Mouse (Mus musculus) liver, embryonic 11.5 days (tissue): Measurements from ENCODE around the gene Myo5a. TPM values are rescaled to one million over a fixed set of nuclear protein-coding genes. Genes with fewer than 3 reads are reported as not detected.

ENCODE experiments used
- ATAC-seq: fragments of 200-750 bp; cut with Nextera tagmentation; replicated peaks from 2 replicates; pipeline ENCODE4 v1.8.0; 2017; ENCODE audit warnings: moderate number of reproducible peaks, mild to moderate bottlenecking, moderate TSS enrichment, moderate library complexity; ENCODE audit not compliant: low FRiP score
- DNase-seq: peaks from one replicate; pipeline ENCODE4 v3.0.0-alpha.2; 2017; ENCODE audit warnings: low spot score
- H3K27ac ChIP-seq: fragments of 300-500 bp; sonication (generic); 2 replicates; pipeline ENCODE4 v1.5.1; 2014; ENCODE audit warnings: mild to moderate bottlenecking, low read depth, low read length, control low read depth
- H3K27me3 ChIP-seq: fragments of 300-500 bp; sonication (generic); replicated peaks from 2 replicates; pipeline ENCODE4 v1.6.1; 2014; ENCODE audit warnings: low read length, mixed read lengths; ENCODE audit not compliant: control insufficient read depth, insufficient read depth
- H3K36me3 ChIP-seq: fragments of 300-500 bp; sonication (generic); 2 replicates; pipeline ENCODE4 v1.6.1; 2014; ENCODE audit warnings: mild to moderate bottlenecking, low read length, moderate library complexity, mixed read lengths; ENCODE audit not compliant: control insufficient read depth, insufficient read depth
- H3K4me1 ChIP-seq: fragments of 300-500 bp; sonication (generic); replicated peaks from 2 replicates; pipeline ENCODE4 v1.6.1; 2014; ENCODE audit warnings: low read length, mixed read lengths; ENCODE audit not compliant: control insufficient read depth, insufficient read depth
- H3K4me2 ChIP-seq: fragments of 300-500 bp; sonication (generic); 2 replicates; pipeline ENCODE4 v1.6.1; 2014; ENCODE audit warnings: mild to moderate bottlenecking, control low read depth, moderate library complexity
- H3K4me3 ChIP-seq: fragments of 300-500 bp; sonication (generic); 2 replicates; pipeline ENCODE4 v1.5.1; 2014; ENCODE audit warnings: low read depth, low read length, control low read depth
- H3K9ac ChIP-seq: fragments of 300-500 bp; sonication (generic); 2 replicates; pipeline ENCODE4 v1.6.1; 2014; ENCODE audit warnings: low read depth, low read length, control low read depth
- H3K9me3 ChIP-seq: fragments of 300-500 bp; sonication (generic); 2 replicates; pipeline ENCODE4 v1.6.1; 2016; ENCODE audit warnings: low read length, inconsistent platforms, mixed read lengths; ENCODE audit not compliant: control insufficient read depth
- WGBS: fragments of 180-500 bp; shearing (Covaris S2); extraction: QIAGEN DNeasy Blood & Tissue Kit; methylation state at CpG from one replicate; pipeline ENCODE4 v1.1.7; 2014; 5-methylcytosine and 5-hydroxymethylcytosine counted together
- polyA plus RNA-seq: library from polyadenylated mRNA; unstranded; fragments of >200 nt; fragmentation: Nextera tagmentation; extraction: Ambion mirVana; gene quantifications from 2 replicates; pipeline ENCODE4 v1.2.1, GENCODE M21; 2014

Gene Myo5a
- 7.0 and 7.5 TPM in 2 replicates for polyA plus RNA-seq

- H3K4me2 ChIP-seq: peak within 1 kb of the TSS; percentile 98
Measured at GRCm38 (mm10) chr9:75070457-75071028, at the start of gene Myo5a. Gene Myo5a, plus strand, starts transcription at chr9:75071015.

GRCm38 (mm10) chr9:75022546-75022945 lies 48.3 kb upstream of the Myo5a start:
- H3K27me3 ChIP-seq: no peaks in the 10 kb centered on the region
- DNase-seq: no peak
- 84% methylated on average over 7 of the region's 7 CpGs for WGBS
- no peak overlapping the region for H3K27ac ChIP-seq
- H3K4me1 ChIP-seq: peaks cover 3% of the 10 kb centered on the region; the same call in 1 of the 2 replicates
- no peaks in the 10 kb centered on the region for H3K9me3 ChIP-seq
- H3K4me2 ChIP-seq: no peak overlapping the region
- no peaks in the 10 kb centered on the region for H3K36me3 ChIP-seq
- no peak overlapping the region for H3K4me3 ChIP-seq
- no peak overlapping the region for H3K9ac ChIP-seq
- no peak for ATAC-seq

More at GRCm38 (mm10) chr9:75070457-75071028, at the start of gene Myo5a:
- H3K27ac ChIP-seq: peak within 1 kb of the TSS; percentile 69
- no peaks in the 10 kb centered on the region for H3K36me3 ChIP-seq
- H3K4me3 ChIP-seq: peak within 1 kb of the TSS; percentile 78
- WGBS: 21% methylated on average over 23 of the region's 23 CpGs
- peak within 1 kb of the TSS; percentile 80 for H3K9ac ChIP-seq
- H3K9me3 ChIP-seq: no peaks in the 10 kb centered on the region
- H3K4me1 ChIP-seq: no peaks in the 10 kb centered on the region
- DNase-seq (no peak), ATAC-seq (no peak; the same call in 1 of the 2 replicates)
- peaks cover 14% of the 10 kb centered on the region for H3K27me3 ChIP-seq

- peaks cover 3% of the 10 kb centered on the region; the same call in 1 of the 2 replicates for H3K4me1 ChIP-seq
- H3K9me3 ChIP-seq: no peaks in the 10 kb centered on the region
- ATAC-seq: no peak
- H3K4me2 ChIP-seq: no peak overlapping the region
- no peaks in the 10 kb centered on the region for H3K27me3 ChIP-seq
- DNase-seq: no peak
- no peak overlapping the region for H3K27ac ChIP-seq
- 74% methylated on average over 5 of the region's 5 CpGs for WGBS
- no peak overlapping the region for H3K9ac ChIP-seq
- H3K4me3 ChIP-seq: no peak overlapping the region
- no peaks in the 10 kb centered on the region for H3K36me3 ChIP-seq
Measured at GRCm38 (mm10) chr9:75023150-75023894, 47.5 kb upstream of the Myo5a start.

GRCm38 (mm10) chr9:75024089-75024488 lies 46.7 kb upstream of the Myo5a start:
- H3K4me2 ChIP-seq: no peak overlapping the region
- no peaks in the 10 kb centered on the region for H3K27me3 ChIP-seq
- no peaks in the 10 kb centered on the region for H3K9me3 ChIP-seq
- DNase-seq (peak; percentile 37), ATAC-seq (peak; percentile 86)
- H3K4me1 ChIP-seq: peaks cover 3% of the 10 kb centered on the region; the same call in 1 of the 2 replicates
- WGBS: 26% methylated on average over 7 of the region's 7 CpGs
- H3K4me3 ChIP-seq: no peak overlapping the region
- H3K9ac ChIP-seq: no peak overlapping the region
- H3K36me3 ChIP-seq: no peaks in the 10 kb centered on the region
- H3K27ac ChIP-seq: no peak overlapping the region

- Histone ChIP-seq H3K27me3 (no peaks in the 10 kb centered on the region), H3K27ac (no peak overlapping the region), H3K4me2 (no peak overlapping the region), H3K36me3 (no peaks in the 10 kb centered on the region), H3K9ac (no peak overlapping the region), H3K4me3 (no peak overlapping the region), H3K4me1 (peaks cover 3% of the 10 kb centered on the region; the same call in 1 of the 2 replicates), H3K9me3 (no peaks in the 10 kb centered on the region)
- DNase-seq (no peak), ATAC-seq (no peak)
- 72% methylated on average over 6 of the region's 6 CpGs for WGBS
Measured at GRCm38 (mm10) chr9:75025689-75026088, 45.1 kb upstream of the Myo5a start.

- 81% methylated on average over 1 of the region's 1 CpGs for WGBS
- no peaks in the 10 kb centered on the region for H3K4me1 ChIP-seq
- H3K9ac ChIP-seq: no peak overlapping the region
- H3K27ac ChIP-seq: no peak overlapping the region
- no peak overlapping the region for H3K4me3 ChIP-seq
- H3K9me3 ChIP-seq: no peaks in the 10 kb centered on the region
- no peaks in the 10 kb centered on the region for H3K27me3 ChIP-seq
- ATAC-seq: no peak
- H3K4me2 ChIP-seq: no peak overlapping the region
- no peak for DNase-seq
- H3K36me3 ChIP-seq: no peaks in the 10 kb centered on the region
Measured at GRCm38 (mm10) chr9:75032408-75032807, 38.4 kb upstream of the Myo5a start.

GRCm38 (mm10) chr9:75033141-75033540 lies 37.7 kb upstream of the Myo5a start:
- peak; percentile 18 for DNase-seq
- Histone ChIP-seq H3K27me3 (no peaks in the 10 kb centered on the region), H3K9me3 (no peaks in the 10 kb centered on the region), H3K27ac (no peak overlapping the region), H3K9ac (no peak overlapping the region), H3K4me1 (no peaks in the 10 kb centered on the region), H3K36me3 (no peaks in the 10 kb centered on the region), H3K4me3 (no peak overlapping the region), H3K4me2 (no peak overlapping the region)
- 59% methylated on average over 7 of the region's 7 CpGs for WGBS
- ATAC-seq: no peak

- WGBS: 22% methylated on average over 1 of the region's 1 CpGs
Measured at GRCm38 (mm10) chr9:75034691-75035090, 36.1 kb upstream of the Myo5a start.

GRCm38 (mm10) chr9:75035944-75036343 lies 34.9 kb upstream of the Myo5a start:
- no peak overlapping the region for H3K4me2 ChIP-seq
- no peak for ATAC-seq
- no peaks in the 10 kb centered on the region for H3K9me3 ChIP-seq
- DNase-seq: no peak
- H3K27me3 ChIP-seq: no peaks in the 10 kb centered on the region
- H3K36me3 ChIP-seq: no peaks in the 10 kb centered on the region
- H3K4me1 ChIP-seq: peaks cover 11% of the 10 kb centered on the region
- WGBS: 71% methylated on average over 4 of the region's 4 CpGs
- no peak overlapping the region for H3K4me3 ChIP-seq
- no peak overlapping the region for H3K9ac ChIP-seq
- no peak overlapping the region for H3K27ac ChIP-seq

More at GRCm38 (mm10) chr9:75034691-75035090, 36.1 kb upstream of the Myo5a start:
- H3K4me2 ChIP-seq: no peak overlapping the region
- no peak overlapping the region for H3K27ac ChIP-seq
- no peak overlapping the region for H3K9ac ChIP-seq
- H3K9me3 ChIP-seq: no peaks in the 10 kb centered on the region
- peaks cover 9% of the 10 kb centered on the region for H3K4me1 ChIP-seq
- no peak overlapping the region for H3K4me3 ChIP-seq
- H3K27me3 ChIP-seq: no peaks in the 10 kb centered on the region
- no peak for ATAC-seq
- H3K36me3 ChIP-seq: no peaks in the 10 kb centered on the region
- no peak for DNase-seq
